In the genomic region with DNA sequence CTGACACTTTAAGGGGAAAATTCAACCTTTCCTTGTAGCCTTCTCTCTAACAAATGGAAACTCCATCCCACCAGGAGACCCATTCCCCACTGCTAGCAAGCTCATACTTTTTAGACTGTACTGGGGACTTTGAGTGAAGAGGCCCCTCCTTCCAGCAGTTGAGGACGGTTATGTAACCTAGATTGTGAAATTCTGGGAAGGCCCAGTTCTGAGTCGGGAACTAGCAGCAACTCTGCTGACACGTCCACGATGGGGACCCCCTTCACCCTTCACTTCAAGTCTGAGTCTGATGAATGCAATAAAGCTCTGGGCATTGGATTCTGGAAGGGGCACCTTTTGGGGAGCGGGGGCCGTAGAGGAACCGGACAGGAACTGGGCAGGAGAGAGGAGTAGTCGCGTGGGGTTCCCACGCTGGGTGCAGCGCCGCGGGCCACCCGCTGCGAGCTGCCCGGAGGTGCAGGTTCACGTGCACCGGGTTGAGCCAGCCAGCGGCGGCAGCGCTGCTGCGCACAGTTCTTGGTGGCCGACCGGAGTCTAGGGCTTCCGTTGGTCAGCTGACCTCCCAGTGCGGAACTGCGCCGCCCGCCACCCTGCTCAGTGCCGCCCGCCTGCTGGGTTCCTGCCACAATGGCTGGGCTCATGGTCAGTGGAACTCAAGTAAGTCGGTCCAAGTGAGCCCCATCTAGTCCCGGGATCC, we compare ENCODE assay signal across 8 mouse cellular contexts. TPM values are rescaled to one million over a fixed set of nuclear protein-coding genes. Genes with fewer than 3 reads are reported as not detected.
DNase-seq lines count a peak whose midpoint lies in the region; ATAC-seq and TF ChIP-seq lines count a peak whose summit lies in the region.

A gene (plus strand): TSS at position 461 of the 697 bp plus-strand sequence.

- no peaks in the 10 kb centered on the region for H3K36me3 ChIP-seq in erythroblast, embryonic 14.5 days (ENCODE audit: control insufficient read depth)
- H3K36me3 ChIP-seq in forebrain, embryonic 16.5 days (ENCODE audit: control insufficient read depth, insufficient read depth) = no peaks in the 10 kb centered on the region
- no peaks in the 10 kb centered on the region for H3K36me3 ChIP-seq in lung, embryonic 15.5 days

- WGBS in forebrain, embryonic 16.5 days = 4% methylated on average over 33 of the region's 33 CpGs
- 3% methylated on average over 33 of the region's 33 CpGs for WGBS in lung, embryonic 15.5 days

- ATAC-seq in erythroblast, adult 5-6 weeks (replicated peaks; ENCODE audit: low FRiP score, poor library complexity, severe bottlenecking) = no peak
- ATAC-seq in forebrain, embryonic 16.5 days = 0 out of 2 replicates have a peak, but pooled peaks have one; percentile 26
- peak; percentile 87 for ATAC-seq in lung, embryonic 15.5 days (ENCODE audit: borderline replicate concordance, extremely low read depth, low FRiP score, low TSS enrichment)
- ATAC-seq in neutrophil, adult 5-6 weeks (ENCODE audit: extremely low read depth, insufficient number of reproducible peaks, low FRiP score, poor library complexity, severe bottlenecking) = peak; percentile 70

- H3K4me2 ChIP-seq in forebrain, embryonic 16.5 days (ENCODE audit: low read length) = peak within 1 kb of the TSS; percentile 48
- H3K4me2 ChIP-seq in lung, embryonic 15.5 days = peak within 1 kb of the TSS; percentile 83

- peaks cover 7% of the 10 kb centered on the region for H3K4me1 ChIP-seq in erythroblast, embryonic 14.5 days (ENCODE audit: control insufficient read depth)
- peaks cover 9% of the 10 kb centered on the region for H3K4me1 ChIP-seq in forebrain, embryonic 16.5 days (replicated peaks; ENCODE audit: control insufficient read depth, insufficient read depth, low read length)
- peaks cover 35% of the 10 kb centered on the region for H3K4me1 ChIP-seq in lung, embryonic 15.5 days

- 0 out of 2 replicates have a peak within 1 kb of the TSS, but pooled peaks have one; percentile 10 for H3K9ac ChIP-seq in forebrain, embryonic 16.5 days (replicated peaks; ENCODE audit: low read depth, low read length)
- H3K9ac ChIP-seq in lung, embryonic 15.5 days = peak within 1 kb of the TSS; percentile 40

- peak; percentile 63 for DNase-seq in heart, postnatal 25 days (ENCODE audit: low spot score)
- peak; percentile 22 to 40 for DNase-seq in layer of hippocampus, adult 2 months (ENCODE audit: low spot score in 2 of 2)
- peak; percentile 46 for DNase-seq in testis, postnatal 14 days (ENCODE audit: low spot score)

- H3K27ac ChIP-seq in forebrain, embryonic 16.5 days (ENCODE audit: low read length) = no peak within 1 kb of the TSS
- H3K27ac ChIP-seq in layer of hippocampus, adult 2 months = 0 out of 2 replicates have a peak within 1 kb of the TSS, but pooled peaks have one; percentile 32
- H3K27ac ChIP-seq in lung, embryonic 15.5 days = peak within 1 kb of the TSS; percentile 57; the same call in 1 of the 2 replicates

- peak within 1 kb of the TSS; percentile 48 for H3K4me3 ChIP-seq in erythroblast, embryonic 14.5 days (replicated peaks)
- peak within 1 kb of the TSS; percentile 26 for H3K4me3 ChIP-seq in forebrain, embryonic 16.5 days (replicated peaks; ENCODE audit: low read length)
- peak within 1 kb of the TSS; percentile 51 for H3K4me3 ChIP-seq in layer of hippocampus, adult 2 months
- peak within 1 kb of the TSS; percentile 41 for H3K4me3 ChIP-seq in lung, embryonic 15.5 days

- intact Hi-C loops in heart, postnatal 25 days (cut with DNase I) = no loop called here

- H3K27me3 ChIP-seq in erythroblast, embryonic 14.5 days (ENCODE audit: control insufficient read depth) = peaks cover 9% of the 10 kb centered on the region
- H3K27me3 ChIP-seq in forebrain, embryonic 16.5 days (replicated peaks; ENCODE audit: control insufficient read depth, insufficient read depth, low read length) = peaks cover 39% of the 10 kb centered on the region
- no peaks in the 10 kb centered on the region for H3K27me3 ChIP-seq in lung, embryonic 15.5 days

- TF ChIP-seq CTCF in layer of hippocampus, adult 2 months (conservative IDR thresholded peaks at IDR 0.05) = no peak

- H3K9me3 ChIP-seq in erythroblast, embryonic 14.5 days (ENCODE audit: control insufficient read depth, low read length) = no peaks in the 10 kb centered on the region
- H3K9me3 ChIP-seq in forebrain, embryonic 16.5 days (ENCODE audit: control insufficient read depth, low read length) = no peaks in the 10 kb centered on the region
- H3K9me3 ChIP-seq in lung, embryonic 15.5 days = no peaks in the 10 kb centered on the region

RNA-seq across cellular contexts. Expression of the gene that starts here (rescaled TPM):
- polyA plus RNA-seq in erythroblast, embryonic 14.5 days (2012) = not detected in 2 replicates
- total RNA-seq in erythroblast, adult 5-6 weeks (2015; ENCODE audit: low replicate concordance) = 2.1 TPM in 1 of 2 replicates, not detected in the other
- 1.5 and 16.0 TPM in 2 replicates for total RNA-seq in erythroblast, adult 5-6 weeks (2017; ENCODE audit: low replicate concordance)
- polyA plus RNA-seq in forebrain, embryonic 16.5 days (2015; fragmentation: Nextera tagmentation; extraction: Ambion mirVana) = 0.30 TPM in 1 of 2 replicates, not detected in the other
- total RNA-seq in heart, postnatal 25 days (2021) = 1 to 10 TPM in 1 of 2 experiments, under 1 TPM in 1; 0.83 to 1.8 TPM
- 1 to 10 TPM in 1 of 2 experiments, under 1 TPM in 1; 0.87 to 1.5 TPM for total RNA-seq in layer of hippocampus, adult 2 months (2021)
- 0.39 and 0.62 TPM in 2 replicates for polyA plus RNA-seq in lung, embryonic 15.5 days (2015; fragmentation: Nextera tagmentation; extraction: Ambion mirVana)
- total RNA-seq in neutrophil, adult 5-6 weeks (2017) = 5.2 and 6.9 TPM in 2 replicates

Comparison
In these comparisons a context has a peak if more than half of its experiments do, and no peak if none do; other contexts are left out.
1. Peak in ATAC-seq, H3K4me3 ChIP-seq, H3K9ac ChIP-seq and H3K4me2 ChIP-seq in forebrain, embryonic 16.5 days; RNA of the gene not detected or under 1 TPM.
2. Peak in ATAC-seq, H3K4me3 ChIP-seq, H3K27ac ChIP-seq, H3K9ac ChIP-seq and H3K4me2 ChIP-seq in lung, embryonic 15.5 days; RNA of the gene not detected or under 1 TPM.